Comparison of ENCODE assay signal across 9 mouse cellular contexts in the genomic region with DNA sequence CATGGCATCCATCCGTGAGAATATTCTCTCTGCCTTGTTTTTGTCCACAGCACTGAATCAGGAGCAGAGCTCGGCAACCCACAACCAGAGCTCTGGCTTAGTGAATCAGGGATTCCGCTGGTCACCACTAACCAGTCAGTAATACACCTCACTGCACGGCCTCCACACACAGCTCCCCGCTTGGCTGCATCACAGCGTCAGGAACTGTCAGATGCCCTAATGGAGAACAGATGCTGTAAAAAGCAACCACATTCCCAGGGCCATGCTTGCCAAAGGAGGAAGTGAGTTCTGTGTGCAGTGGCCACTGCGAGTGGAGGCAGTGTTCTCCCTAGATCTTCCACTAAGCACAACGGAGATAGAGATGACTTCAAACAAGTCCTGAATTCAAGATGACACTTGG.
A peak's percentile ranks its signal among the peaks of the same experiment; 100 is the strongest.
DNase-seq lines count a peak whose midpoint lies in the region; ATAC-seq and TF ChIP-seq lines count a peak whose summit lies in the region.
"Had no signal": no experiment of that assay in that cellular context is flagged by ENCODE, and none has a peak within 500 bp of the region (broad histone marks: within the 10 kb centered on the region; RNA-seq: fewer than 3 reads in every experiment).

No protein-coding gene starts in this region.

- H3K4me1 ChIP-seq in kidney, adult 2 months (ENCODE audit: control insufficient read depth, insufficient read depth, low read length) = no peaks in the 10 kb centered on the region
- H3K4me1 ChIP-seq in embryonic facial prominence, embryonic 10.5 days = peaks cover 33% of the 10 kb centered on the region
- peaks cover 21% of the 10 kb centered on the region for H3K4me1 ChIP-seq in heart, postnatal 0 days (ENCODE audit: control insufficient read depth, insufficient read depth)
- H3K4me1 ChIP-seq in forebrain, embryonic 12.5 days = peaks cover 7% of the 10 kb centered on the region

- no peak for ATAC-seq in heart, postnatal 0 days (ENCODE audit: insufficient read depth, low read depth)
- no peak for ATAC-seq in megakaryocyte, adult 5-6 weeks (ENCODE audit: poor library complexity, severe bottlenecking)
- ATAC-seq in forebrain, embryonic 12.5 days (ENCODE audit: low FRiP score) = no peak

- TF ChIP-seq CTCF in kidney, adult 2 months (conservative IDR thresholded peaks at IDR 0.05; ENCODE audit: insufficient read depth, insufficient read length, low read depth, low read length) = no peak
- no peak for TF ChIP-seq CTCF in heart, postnatal 0 days (IDR thresholded peaks at IDR 0.05; ENCODE audit: low read depth)

- no peaks in the 10 kb centered on the region for H3K27me3 ChIP-seq in kidney, adult 2 months (replicated peaks; ENCODE audit: control insufficient read depth, insufficient read depth, low read length)
- no peaks in the 10 kb centered on the region for H3K27me3 ChIP-seq in embryonic facial prominence, embryonic 10.5 days (replicated peaks; ENCODE audit: low read depth, poor library complexity, severe bottlenecking)
- H3K27me3 ChIP-seq in heart, postnatal 0 days (ENCODE audit: control insufficient read depth, insufficient read depth, low read length) = no peaks in the 10 kb centered on the region
- no peaks in the 10 kb centered on the region for H3K27me3 ChIP-seq in forebrain, embryonic 12.5 days

- no peak overlapping the region for H3K4me3 ChIP-seq in kidney, adult 2 months (ENCODE audit: insufficient read depth, low read depth, low read length)
- no peak overlapping the region for H3K4me3 ChIP-seq in embryonic facial prominence, embryonic 10.5 days
- no peak overlapping the region for H3K4me3 ChIP-seq in heart, postnatal 0 days (ENCODE audit: low read depth, low read length)
- no peak overlapping the region for H3K4me3 ChIP-seq in forebrain, embryonic 12.5 days (replicated peaks)

- H3K9me3 ChIP-seq in embryonic facial prominence, embryonic 10.5 days = no peaks in the 10 kb centered on the region
- H3K9me3 ChIP-seq in heart, postnatal 0 days (replicated peaks; ENCODE audit: control insufficient read depth, low read length) = no peaks in the 10 kb centered on the region
- H3K9me3 ChIP-seq in forebrain, embryonic 12.5 days = no peaks in the 10 kb centered on the region

- 30% methylated on average over 8 of the region's 8 CpGs for WGBS in kidney, adult 2 months
- WGBS in embryonic facial prominence, embryonic 10.5 days = 35% methylated on average over 8 of the region's 8 CpGs
- WGBS in heart, postnatal 0 days = 60% methylated on average over 8 of the region's 8 CpGs
- 79% methylated on average over 8 of the region's 8 CpGs for WGBS in forebrain, embryonic 12.5 days

- DNase-seq in kidney, adult 2 months = peak; percentile 11
- no peak for DNase-seq in kidney, adult 9 months
- DNase-seq in embryonic facial prominence, embryonic 10.5 days (ENCODE audit: low spot score) = peak; percentile 79
- no peak for DNase-seq in heart, postnatal 0 days (ENCODE audit: low spot score)
- peak; percentile 54 for DNase-seq in lung, postnatal 36 days
- no peak for DNase-seq in frontal cortex, postnatal 10 days (ENCODE audit: low spot score in 2 of 2)

- H3K27ac ChIP-seq in kidney, adult 2 months (ENCODE audit: insufficient read depth, low read depth, low read length) = no peak overlapping the region
- H3K27ac ChIP-seq in embryonic facial prominence, embryonic 10.5 days (replicated peaks) = peak overlapping the region; percentile 72
- H3K27ac ChIP-seq in heart, postnatal 0 days (ENCODE audit: low read depth) = peak overlapping the region; percentile 3; the same call in 1 of the 2 replicates
- H3K27ac ChIP-seq in forebrain, embryonic 12.5 days = no peak overlapping the region

- no peak overlapping the region for H3K4me2 ChIP-seq in heart, postnatal 0 days (ENCODE audit: low read depth, low read length)
- H3K4me2 ChIP-seq in forebrain, embryonic 12.5 days = no peak overlapping the region
- H3K4me2 ChIP-seq: liver, embryonic 11.5 days had no signal

- no peak for TF ChIP-seq POLR2A in kidney, adult 2 months (IDR thresholded peaks at IDR 0.05; ENCODE audit: low read depth, low read length)

- H3K9ac ChIP-seq in heart, postnatal 0 days (replicated peaks; ENCODE audit: low read depth, low read length) = no peak overlapping the region
- H3K9ac ChIP-seq in forebrain, embryonic 12.5 days = no peak overlapping the region

- no peak for TF ChIP-seq EP300 in heart, postnatal 0 days (IDR thresholded peaks at IDR 0.05; ENCODE audit: low read depth)

- no peaks in the 10 kb centered on the region for H3K36me3 ChIP-seq in kidney, adult 2 months (ENCODE audit: control insufficient read depth, insufficient read depth, low read length)
- no peaks in the 10 kb centered on the region for H3K36me3 ChIP-seq in embryonic facial prominence, embryonic 10.5 days (replicated peaks)
- no peaks in the 10 kb centered on the region for H3K36me3 ChIP-seq in heart, postnatal 0 days (replicated peaks; ENCODE audit: control insufficient read depth, insufficient read depth, low read length)
- no peaks in the 10 kb centered on the region for H3K36me3 ChIP-seq in forebrain, embryonic 12.5 days (replicated peaks)

Comparison
In these comparisons a context has a peak if more than half of its experiments do, and no peak if none do; other contexts are left out.
1. DNase-seq: peak in kidney, adult 2 months (single experiment), embryonic facial prominence, embryonic 10.5 days (single experiment) and lung, postnatal 36 days (single experiment); none in kidney, adult 9 months (single experiment), heart, postnatal 0 days (single experiment) and frontal cortex, postnatal 10 days (0 of 2).
2. H3K27ac ChIP-seq: peak in embryonic facial prominence, embryonic 10.5 days (single experiment) and heart, postnatal 0 days (single experiment); none in kidney, adult 2 months (single experiment) and forebrain, embryonic 12.5 days (single experiment).